Mouse (Mus musculus) limb, embryonic 11.5 days (tissue): ENCODE results near the gene Cilp. TPM values are rescaled to one million over a fixed set of nuclear protein-coding genes. Genes with fewer than 3 reads are reported as not detected.
"Not testable (repeated sequence)": the region's sequence is repeated elsewhere in the genome, so short reads cannot be mapped to it uniquely, and the experiment has no call there.

Experiments
- ATAC-seq: fragments of 200-750 bp; cut with Nextera tagmentation; 2 replicates; pipeline ENCODE4 v1.8.0; 2017; ENCODE audit warnings: low read depth; ENCODE audit not compliant: insufficient number of reproducible peaks, low FRiP score, low TSS enrichment
- DNase-seq: peaks from one replicate; pipeline ENCODE4 v3.0.0-alpha.2; 2015; ENCODE audit warnings: low spot score
- H3K27ac ChIP-seq: fragments of 300-500 bp; sonication (generic); replicated peaks from 2 replicates; pipeline ENCODE4 v1.5.1; 2014; ENCODE audit warnings: low read depth, mild to moderate bottlenecking, low read length
- H3K27me3 ChIP-seq: fragments of 300-500 bp; sonication (generic); 2 replicates; pipeline ENCODE4 v1.6.1; 2014; ENCODE audit warnings: mild to moderate bottlenecking, low read length, mixed read lengths; ENCODE audit not compliant: control insufficient read depth, insufficient read depth
- H3K36me3 ChIP-seq: fragments of 300-500 bp; sonication (generic); 2 replicates; pipeline ENCODE4 v1.6.1; 2014; ENCODE audit warnings: mild to moderate bottlenecking, low read length, moderate library complexity, mixed read lengths; ENCODE audit not compliant: control insufficient read depth, insufficient read depth
- H3K4me1 ChIP-seq: fragments of 300-500 bp; sonication (generic); 2 replicates; pipeline ENCODE4 v1.6.1; 2014; ENCODE audit warnings: low read length, mixed read lengths; ENCODE audit not compliant: control insufficient read depth, insufficient read depth
- H3K4me2 ChIP-seq: fragments of 300-500 bp; sonication (generic); 2 replicates; pipeline ENCODE4 v1.6.1; 2014; ENCODE audit warnings: low read depth, mild to moderate bottlenecking, moderate library complexity; ENCODE audit not compliant: severe bottlenecking
- H3K4me3 ChIP-seq: fragments of 300-500 bp; sonication (generic); 2 replicates; pipeline ENCODE4 v1.5.1; 2014; ENCODE audit warnings: low read depth, low read length
- H3K9ac ChIP-seq: fragments of 300-500 bp; sonication (generic); 2 replicates; pipeline ENCODE4 v1.6.1; 2014; ENCODE audit warnings: mild to moderate bottlenecking, low read length
- H3K9me3 ChIP-seq: fragments of 300-500 bp; sonication (generic); 2 replicates; pipeline ENCODE4 v1.6.1; 2016; ENCODE audit warnings: low read length; ENCODE audit not compliant: control insufficient read depth
- WGBS: fragments of 180-500 bp; shearing (Covaris S2); extraction: QIAGEN DNeasy Blood & Tissue Kit; methylation state at CpG from one replicate; pipeline ENCODE4 v1.1.7; 2014; 5-methylcytosine and 5-hydroxymethylcytosine counted together
- polyA plus RNA-seq: library from polyadenylated mRNA; unstranded; fragments of >200 nt; fragmentation: Nextera tagmentation; extraction: Ambion mirVana; gene quantifications from 2 replicates; pipeline ENCODE4 v1.2.1, GENCODE M21; 2014

Gene Cilp
- 0.11 TPM in 2 replicates for polyA plus RNA-seq

DNA sequence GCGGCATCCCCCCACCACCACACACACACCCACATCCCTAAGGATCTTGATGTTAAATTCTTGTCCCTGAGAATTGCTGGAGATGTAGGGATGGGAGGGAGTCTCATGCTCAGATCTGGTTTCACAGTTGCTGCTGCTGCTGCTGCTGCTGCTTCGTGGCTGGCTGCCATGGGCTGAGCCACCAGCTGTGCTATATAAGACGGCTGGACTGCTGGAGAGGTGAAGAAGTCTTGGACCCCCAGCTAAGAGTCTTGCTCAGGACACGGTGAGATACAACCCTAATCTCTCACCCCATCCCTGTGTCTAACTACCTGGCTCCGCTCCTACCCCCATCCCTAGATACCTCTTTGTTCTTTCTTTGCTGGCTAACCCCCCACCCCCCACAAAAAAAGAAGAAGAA is at the start of gene Cilp:
Gene Cilp, plus strand, starts transcription at position 222 of the 400 bp plus-strand sequence.
- no peak within 1 kb of the TSS for H3K4me3 ChIP-seq

DNA sequence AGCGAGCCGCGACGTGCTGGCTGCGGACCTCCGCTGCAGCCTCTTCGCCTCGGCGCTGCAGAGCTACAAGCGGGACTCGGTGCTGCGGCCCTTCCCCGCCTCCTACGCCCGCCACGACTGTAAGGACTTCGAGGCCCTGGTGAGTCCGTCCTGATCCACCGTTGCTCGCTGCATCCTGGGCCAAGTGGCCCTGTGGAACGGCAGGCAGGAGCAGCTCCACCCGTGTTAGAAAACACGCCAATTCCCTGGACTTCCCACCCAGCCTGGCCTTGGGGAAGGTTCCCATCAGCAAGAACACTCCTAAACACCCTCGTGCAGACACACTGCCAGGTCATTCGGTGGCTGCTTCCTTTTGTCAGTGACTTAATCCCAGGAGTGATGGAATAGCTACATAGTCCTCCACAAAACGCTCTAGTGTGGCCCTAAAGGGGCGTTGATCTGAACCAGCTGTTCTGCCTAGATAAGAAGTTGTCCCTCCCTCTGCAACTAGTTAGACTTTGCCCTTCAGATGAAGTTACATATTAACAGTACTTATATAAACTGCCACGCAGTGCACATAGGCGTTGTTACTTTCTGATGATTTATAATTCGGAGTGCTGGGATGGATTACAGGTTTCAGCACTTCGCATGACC is 49.4 kb upstream of the Cilp start:
- H3K9ac ChIP-seq: peak overlapping the region; percentile 86
- H3K9me3 ChIP-seq: no peaks in the 10 kb centered on the region
- peak overlapping the region; percentile 65 for H3K4me3 ChIP-seq
- H3K36me3 ChIP-seq: no peaks in the 10 kb centered on the region
- DNase-seq: no peak
- peak; percentile 41 for ATAC-seq
- 7% methylated on average over 31 of the region's 31 CpGs for WGBS
- peak overlapping the region; percentile 84 for H3K27ac ChIP-seq
- peaks cover 3% of the 10 kb centered on the region; the same call in 1 of the 2 replicates for H3K4me1 ChIP-seq
- no peaks in the 10 kb centered on the region for H3K27me3 ChIP-seq
- peak overlapping the region; percentile 92 for H3K4me2 ChIP-seq

More for the DNA sequence above, at the start of gene Cilp:
- no peak within 1 kb of the TSS for H3K4me2 ChIP-seq
- WGBS: 58% methylated on average over 5 of the region's 5 CpGs
- H3K9ac ChIP-seq: no peak within 1 kb of the TSS
- H3K27me3 ChIP-seq: no peaks in the 10 kb centered on the region
- no peaks in the 10 kb centered on the region for H3K36me3 ChIP-seq
- H3K9me3 ChIP-seq: no peaks in the 10 kb centered on the region
- H3K4me1 ChIP-seq: peaks cover 9% of the 10 kb centered on the region; the same call in 1 of the 2 replicates
- ATAC-seq: no peak
- DNase-seq: no peak
- no peak within 1 kb of the TSS for H3K27ac ChIP-seq

DNA sequence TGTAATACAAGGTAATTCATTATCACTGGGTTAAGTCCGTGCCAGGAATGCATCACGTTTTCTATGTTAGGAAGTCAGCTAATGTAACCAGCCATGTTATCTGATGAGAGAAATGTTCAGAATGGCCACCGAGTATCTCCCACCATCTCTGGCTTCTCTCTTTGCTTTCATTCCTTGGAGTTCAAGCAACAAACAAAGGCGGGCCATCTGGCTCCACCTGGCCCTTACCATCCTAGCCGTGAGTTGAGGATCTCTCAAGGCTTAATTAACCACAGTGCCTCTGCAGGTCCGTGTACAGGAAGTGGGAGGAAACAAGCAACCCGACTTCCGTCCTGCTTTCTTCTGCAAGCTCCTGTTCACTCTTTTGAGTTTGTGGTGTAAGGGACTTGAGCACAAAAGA is 48.0 kb upstream of the Cilp start:
- no peaks in the 10 kb centered on the region for H3K27me3 ChIP-seq
- no peak overlapping the region for H3K4me3 ChIP-seq
- 42% methylated on average over 8 of the region's 8 CpGs for WGBS
- H3K9me3 ChIP-seq: no peaks in the 10 kb centered on the region
- peaks cover 3% of the 10 kb centered on the region; the same call in 1 of the 2 replicates for H3K4me1 ChIP-seq
- DNase-seq (no peak), ATAC-seq (no peak)
- no peaks in the 10 kb centered on the region for H3K36me3 ChIP-seq
- H3K27ac ChIP-seq: no peak overlapping the region
- H3K9ac ChIP-seq: no peak overlapping the region
- H3K4me2 ChIP-seq: 0 out of 2 replicates have a peak overlapping the region, but pooled peaks have one; percentile 5

DNA sequence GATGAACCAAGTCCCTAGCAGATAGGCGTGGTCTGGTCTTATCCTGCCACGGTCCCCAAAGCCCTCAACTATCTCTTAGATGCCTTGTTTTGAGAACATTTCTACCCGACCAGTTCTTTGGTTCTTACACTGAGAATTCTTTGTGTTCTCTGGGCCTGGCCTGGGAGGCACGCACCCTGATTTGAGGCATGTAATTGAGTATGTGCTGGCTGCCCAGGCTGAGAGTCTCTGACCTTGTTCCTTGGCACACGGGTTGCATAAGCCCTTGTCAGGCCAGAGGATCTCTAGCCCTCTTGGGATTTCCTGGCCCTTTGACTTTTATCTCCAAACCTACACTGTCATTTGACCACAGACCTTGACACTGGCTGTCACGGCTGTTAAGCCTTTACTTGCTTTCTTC is 47.3 kb upstream of the Cilp start:
- Histone ChIP-seq H3K27ac (no peak overlapping the region), H3K4me3 (no peak overlapping the region), H3K9me3 (no peaks in the 10 kb centered on the region), H3K4me1 (peaks cover 3% of the 10 kb centered on the region; the same call in 1 of the 2 replicates), H3K4me2 (no peak overlapping the region), H3K27me3 (no peaks in the 10 kb centered on the region), H3K36me3 (no peaks in the 10 kb centered on the region; the same call in 1 of the 2 replicates), H3K9ac (no peak overlapping the region; the same call in 1 of the 2 replicates)
- DNase-seq (no peak), ATAC-seq (no peak)
- 63% methylated on average over 6 of the region's 6 CpGs for WGBS

DNA sequence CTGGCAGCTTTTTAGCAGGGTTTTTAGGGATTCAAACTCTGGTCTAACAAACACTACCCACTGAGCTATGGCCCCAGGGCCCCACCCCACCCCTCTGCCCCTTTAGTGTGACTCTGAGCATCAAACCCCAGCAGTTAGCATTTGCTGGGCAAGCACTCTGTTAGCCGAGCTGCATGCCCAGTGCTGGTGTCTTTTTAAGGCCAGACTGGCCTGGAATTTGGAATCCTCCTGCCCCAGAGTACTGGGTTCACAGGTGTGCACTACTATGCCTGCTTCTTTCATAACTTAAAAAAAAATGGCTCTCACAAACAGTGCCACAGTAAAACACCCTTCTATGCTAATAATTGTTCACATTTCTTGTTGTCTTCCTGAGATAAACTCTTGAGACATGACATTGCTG is 46.1 kb upstream of the Cilp start:
- Histone ChIP-seq H3K4me1 (peaks cover 3% of the 10 kb centered on the region; the same call in 1 of the 2 replicates), H3K9ac (no peak overlapping the region), H3K27ac (no peak overlapping the region), H3K9me3 (no peaks in the 10 kb centered on the region), H3K36me3 (no peaks in the 10 kb centered on the region; the same call in 1 of the 2 replicates), H3K27me3 (no peaks in the 10 kb centered on the region), H3K4me3 (no peak overlapping the region), H3K4me2 (no peak overlapping the region)
- DNase-seq (no peak), ATAC-seq (no peak)
- 80% methylated on average over 1 of the region's 1 CpGs for WGBS

DNA sequence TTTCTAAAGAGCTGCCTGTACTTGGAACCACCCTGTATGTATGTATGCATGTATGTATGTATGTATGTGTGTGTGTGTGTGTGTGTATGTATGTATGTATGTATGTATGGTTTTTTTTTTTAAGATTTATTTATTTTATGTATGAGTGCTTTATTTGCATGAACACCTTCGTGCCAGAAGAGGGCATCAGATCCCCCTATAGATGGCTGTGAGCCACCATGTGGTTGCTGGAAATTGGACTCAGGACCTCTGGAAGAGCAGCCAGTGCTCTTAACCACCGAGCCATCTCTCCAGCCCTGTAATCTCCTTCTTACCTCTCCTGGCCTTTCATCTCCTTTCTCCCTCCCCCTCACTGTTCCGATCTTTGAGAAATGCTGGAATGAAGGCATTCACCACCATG is 44.6 kb upstream of the Cilp start:
- H3K4me2 ChIP-seq, ATAC-seq, H3K9me3 ChIP-seq, H3K36me3 ChIP-seq, H3K27ac ChIP-seq, H3K27me3 ChIP-seq, DNase-seq, H3K4me3 ChIP-seq, H3K4me1 ChIP-seq, H3K9ac ChIP-seq: not testable (repeated sequence)
- 41% methylated on average over 3 of the region's 3 CpGs for WGBS

DNA sequence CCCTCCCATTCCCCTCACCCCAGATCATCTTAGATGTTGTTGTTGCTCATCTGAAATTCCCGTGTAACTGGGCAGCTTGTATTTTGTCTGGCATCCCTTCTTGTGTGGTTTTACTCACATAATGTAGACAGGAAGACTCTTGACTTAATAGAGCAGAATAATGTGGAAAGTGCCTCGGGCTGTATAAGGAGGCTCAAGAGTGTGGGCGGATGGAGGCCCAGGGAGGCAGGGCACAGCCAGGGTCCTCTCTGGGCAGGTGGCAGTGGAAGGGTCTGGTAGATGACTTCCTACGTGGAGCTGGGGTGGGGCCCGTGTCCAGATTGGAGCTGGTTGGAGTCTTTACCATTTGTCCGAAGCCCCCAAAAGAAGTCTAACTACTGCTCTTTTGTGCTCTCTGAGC is 41.1 kb upstream of the Cilp start:
- 84% methylated on average over 6 of the region's 6 CpGs for WGBS
- Histone ChIP-seq H3K9me3 (no peaks in the 10 kb centered on the region), H3K36me3 (no peaks in the 10 kb centered on the region; the same call in 1 of the 2 replicates), H3K27me3 (no peaks in the 10 kb centered on the region), H3K27ac (no peak overlapping the region), H3K4me2 (no peak overlapping the region), H3K9ac (no peak overlapping the region), H3K4me3 (no peak overlapping the region), H3K4me1 (no peaks in the 10 kb centered on the region)
- ATAC-seq (no peak), DNase-seq (no peak)

DNA sequence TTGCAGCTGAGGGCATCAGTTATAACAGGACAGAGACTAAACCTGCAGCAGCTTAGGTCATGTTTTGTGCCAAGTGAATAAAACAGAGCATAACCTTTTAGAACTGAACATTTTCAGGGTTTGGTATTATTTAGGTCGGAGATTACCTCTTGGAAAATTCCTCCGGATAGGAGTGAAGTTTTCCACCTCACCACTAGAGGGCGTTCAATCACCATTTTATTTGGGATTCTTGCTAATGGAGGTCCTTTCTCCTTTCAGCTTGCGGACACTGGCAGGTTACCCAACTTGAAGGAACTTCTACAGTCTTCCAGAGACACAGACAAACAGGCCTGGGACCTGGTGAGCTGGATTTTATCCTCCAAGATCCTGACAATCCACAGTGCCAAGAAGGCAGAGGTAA is 39.2 kb upstream of the Cilp start:
- no peaks in the 10 kb centered on the region for H3K9me3 ChIP-seq
- H3K4me2 ChIP-seq: no peak overlapping the region
- no peak for DNase-seq
- no peaks in the 10 kb centered on the region for H3K4me1 ChIP-seq
- no peak for ATAC-seq
- no peak overlapping the region for H3K27ac ChIP-seq
- 34% methylated on average over 4 of the region's 4 CpGs for WGBS
- no peaks in the 10 kb centered on the region; the same call in 1 of the 2 replicates for H3K36me3 ChIP-seq
- H3K27me3 ChIP-seq: no peaks in the 10 kb centered on the region
- H3K4me3 ChIP-seq: no peak overlapping the region
- H3K9ac ChIP-seq: no peak overlapping the region
